Mouse (Mus musculus): Measurements from ENCODE around the gene Polg2. TPM values are rescaled to one million over a fixed set of nuclear protein-coding genes. Genes with fewer than 3 reads are reported as not detected.

Gene Polg2
- total and polyA plus RNA-seq, 3 experiments: 6.3 to 10.7 TPM; not detected in 1

- Histone ChIP-seq H3K27ac (ENCODE audit: control insufficient read depth, low read depth, low read length) (no peak overlapping the region), H3K4me1 (ENCODE audit: control insufficient read depth in 1 of 2, insufficient read depth in 2 of 2, low read length in 2 of 2) (peaks cover 25 to 43% of the 10 kb centered on the region in 2 experiments), H3K4me3 (ENCODE audit: control insufficient read depth in 1 of 2, insufficient read depth in 1 of 2, low read depth in 2 of 2, low read length in 2 of 2) (no peak overlapping the region), H3K36me3 (ENCODE audit: control insufficient read depth in 1 of 2, insufficient read depth in 2 of 2, low read length in 2 of 2) (peaks cover 0 to 37% of the 10 kb centered on the region in 2 experiments; a peak in 2 of 4 replicates), H3K27me3 (ENCODE audit: control insufficient read depth in 1 of 2, insufficient read depth in 2 of 2, low read length in 2 of 2) (no peaks in the 10 kb centered on the region), H3K79me2 (ENCODE audit: control insufficient read depth, insufficient read depth, low read length, poor library complexity) (no peaks in the 10 kb centered on the region), H3K9ac (ENCODE audit: control insufficient read depth, low read depth, low read length, poor library complexity, severe bottlenecking) (no peak overlapping the region), H3K9me3 (replicated peaks; ENCODE audit: insufficient read depth, low read length) (no peaks in the 10 kb centered on the region)
- TF ChIP-seq HCFC1 (IDR thresholded peaks at IDR 0.05; ENCODE audit: low read depth, low read length) (no peak), KAT2A (conservative IDR thresholded peaks at IDR 0.05; ENCODE audit: low read depth, low read length) (no peak), TAL1 (IDR thresholded peaks at IDR 0.05; ENCODE audit: low read length) (no peak), RCOR1 (IDR thresholded peaks at IDR 0.05; ENCODE audit: low read depth, low read length) (no peak), MXI1 (IDR thresholded peaks at IDR 0.05; ENCODE audit: low read depth, low read length) (no peak), CHD2 (IDR thresholded peaks at IDR 0.05; ENCODE audit: low read length) (no peak), POLR2A (IDR thresholded peaks at IDR 0.05; ENCODE audit: control insufficient read depth in 1 of 2, insufficient read depth in 1 of 2, low read depth in 1 of 2, low read length in 2 of 2, poor library complexity in 1 of 2) (no peak)
- DNase-seq (ENCODE audit: low read depth, low spot score): no peak
Measured at GRCm38 (mm10) chr11:106729656-106730055, 49.7 kb downstream of the Polg2 start.

- Histone ChIP-seq H3K27ac (ENCODE audit: control insufficient read depth, low read depth, low read length) (peak overlapping the region; percentile 21; the same call in 1 of the 2 replicates), H3K36me3 (ENCODE audit: control insufficient read depth in 1 of 2, insufficient read depth in 2 of 2, low read length in 2 of 2) (peaks cover 0 to 47% of the 10 kb centered on the region in 2 experiments; a peak in 2 of 4 replicates), H3K9me3 (replicated peaks; ENCODE audit: insufficient read depth, low read length) (no peaks in the 10 kb centered on the region), H3K27me3 (ENCODE audit: control insufficient read depth in 1 of 2, insufficient read depth in 2 of 2, low read length in 2 of 2) (no peaks in the 10 kb centered on the region), H3K9ac (ENCODE audit: control insufficient read depth, low read depth, low read length, poor library complexity, severe bottlenecking) (peak overlapping the region; percentile 7; the same call in 1 of the 2 replicates), H3K4me1 (ENCODE audit: control insufficient read depth in 1 of 2, insufficient read depth in 2 of 2, low read length in 2 of 2) (peaks cover 33 to 53% of the 10 kb centered on the region in 2 experiments), H3K79me2 (ENCODE audit: control insufficient read depth, insufficient read depth, low read length, poor library complexity) (no peaks in the 10 kb centered on the region), H3K4me3 (ENCODE audit: control insufficient read depth in 1 of 2, insufficient read depth in 1 of 2, low read depth in 2 of 2, low read length in 2 of 2) (peak overlapping the region; percentile 16 to 26; a peak in 3 of 4 replicates)
- no peak for TF ChIP-seq MAFK (IDR thresholded peaks at IDR 0.05; ENCODE audit: borderline replicate concordance, low read depth, low read length)
- peak; percentile 17; the same call in 1 of the 2 replicates for TF ChIP-seq NELFE (IDR thresholded peaks at IDR 0.05; ENCODE audit: low read depth, low read length)
- TF ChIP-seq CHD1 (IDR thresholded peaks at IDR 0.05; ENCODE audit: low read depth, low read length): no peak
- peak; percentile 47; the same call in 1 of the 2 replicates for TF ChIP-seq HCFC1 (IDR thresholded peaks at IDR 0.05; ENCODE audit: low read depth, low read length)
- TF ChIP-seq SMC3 (IDR thresholded peaks at IDR 0.05; ENCODE audit: low read depth, low read length): no peak
- peak; percentile 29; the same call in 1 of the 2 replicates for TF ChIP-seq RCOR1 (IDR thresholded peaks at IDR 0.05; ENCODE audit: low read depth, low read length)
- TF ChIP-seq CTCF (IDR thresholded peaks at IDR 0.05 in 2 of 3, conservative IDR thresholded peaks at IDR 0.05 in 1 of 3; ENCODE audit: control insufficient read depth in 1 of 3, insufficient read depth in 1 of 3, low read depth in 2 of 3, low read length in 3 of 3, poor library complexity in 1 of 3, severe bottlenecking in 1 of 3): no peak
- TF ChIP-seq ZNF384 (IDR thresholded peaks at IDR 0.05; ENCODE audit: low read depth, low read length): 0 out of 2 replicates have a peak, but pooled peaks have one; percentile 5
- peak; percentile 71 for TF ChIP-seq ETS1 (IDR thresholded peaks at IDR 0.05; ENCODE audit: low read depth, low read length)
- TF ChIP-seq TAL1 (IDR thresholded peaks at IDR 0.05; ENCODE audit: low read length): peak; percentile 50
- peak; percentile 49 for TF ChIP-seq SIN3A (IDR thresholded peaks at IDR 0.05; ENCODE audit: low read length)
- no peak for TF ChIP-seq BHLHE40 (IDR thresholded peaks at IDR 0.05; ENCODE audit: borderline replicate concordance, low read depth, low read length)
- TF ChIP-seq EP300 (IDR thresholded peaks at IDR 0.05; ENCODE audit: low read depth in 1 of 2, low read length in 2 of 2): peak; percentile 71 to 74; a peak in 3 of 4 replicates
- TF ChIP-seq GATA1 (IDR thresholded peaks at IDR 0.05; ENCODE audit: low read depth, low read length): peak; percentile 71
- TF ChIP-seq MAX (IDR thresholded peaks at IDR 0.05; ENCODE audit: low read length): no peak
- TF ChIP-seq NRF1 (IDR thresholded peaks at IDR 0.05; ENCODE audit: insufficient read depth, low read depth, low read length, poor library complexity, severe bottlenecking): no peak
- TF ChIP-seq TCF12 (IDR thresholded peaks at IDR 0.05; ENCODE audit: low read depth, low read length): peak; percentile 58
- no peak for TF ChIP-seq RAD21 (IDR thresholded peaks at IDR 0.05; ENCODE audit: low read depth, low read length)
- TF ChIP-seq ZKSCAN1 (IDR thresholded peaks at IDR 0.05; ENCODE audit: low read depth, low read length): no peak
- TF ChIP-seq TBP (IDR thresholded peaks at IDR 0.05; ENCODE audit: low read depth, low read length): 0 out of 2 replicates have a peak, but pooled peaks have one; percentile 27
- no peak for TF ChIP-seq MYB (IDR thresholded peaks at IDR 0.05; ENCODE audit: low read depth, low read length)
- TF ChIP-seq MAZ (IDR thresholded peaks at IDR 0.05; ENCODE audit: low read depth, low read length): 0 out of 2 replicates have a peak, but pooled peaks have one; percentile 10
- TF ChIP-seq GABPA (IDR thresholded peaks at IDR 0.05; ENCODE audit: low read depth, low read length): no peak
- no peak for TF ChIP-seq CHD2 (IDR thresholded peaks at IDR 0.05; ENCODE audit: low read length)
- TF ChIP-seq ZMIZ1 (IDR thresholded peaks at IDR 0.05; ENCODE audit: low read depth, low read length): no peak
- DNase-seq (ENCODE audit: low read depth, low spot score): peak; percentile 53
Measured at GRCm38 (mm10) chr11:106728402-106729366, 50.7 kb downstream of the Polg2 start.

Measured in MEL (cell line).